Mouse (Mus musculus) bone marrow, adult 2 months (tissue): ENCODE results near the gene Ankrd33b. TPM values are rescaled to one million over a fixed set of nuclear protein-coding genes. Genes with fewer than 3 reads are reported as not detected.
A peak's percentile ranks its signal among the peaks of the same experiment; 100 is the strongest.

Experiments used
- H3K27ac ChIP-seq: fragments of 200-500 bp; 2 replicates; pipeline ENCODE4 v1.5.1; 2012; ENCODE audit warnings: low read depth, mild to moderate bottlenecking, control low read depth, inconsistent platforms, low read length; ENCODE audit not compliant: control insufficient read depth, poor library complexity, insufficient read depth
- H3K4me1 ChIP-seq: fragments of 200-500 bp; 2 replicates; pipeline ENCODE4 v1.6.1; 2011; ENCODE audit warnings: low read length; ENCODE audit not compliant: control insufficient read depth, insufficient read depth
- H3K4me3 ChIP-seq: fragments of 200-500 bp; replicated peaks from 2 replicates; pipeline ENCODE3; 2011; ENCODE audit warnings: mild to moderate bottlenecking, low read depth, low read length, control low read depth; ENCODE audit not compliant: control insufficient read depth
- CTCF ChIP-seq: fragments of 200-500 bp; IDR thresholded peaks from 2 replicates; pipeline ENCODE4 v1.5.1; 2011; ENCODE audit warnings: low read length, control low read depth; ENCODE audit not compliant: control insufficient read depth, insufficient read depth
- POLR2A ChIP-seq: fragments of 200-500 bp; IDR thresholded peaks from 2 replicates; pipeline ENCODE4 v1.6.1; 2011; ENCODE audit warnings: low read depth, mild to moderate bottlenecking, control low read depth, low read length, borderline replicate concordance; ENCODE audit not compliant: control insufficient read depth
- whole genome bisulfite sequencing: fragments of 180-500 bp; shearing (Covaris S2); methylation state at CpG from one replicate; pipeline ENCODE4 v1.1.7; 2018; 5-methylcytosine and 5-hydroxymethylcytosine counted together
- polyA plus RNA-seq: library from polyadenylated mRNA; stranded (reverse); fragments of >200 nt; gene quantifications from 2 replicates; pipeline ENCODE4 v1.2.4, GENCODE M21; 2011; ENCODE audit warnings: low replicate concordance; ENCODE audit not compliant: missing spikeins, insufficient read depth, insufficient read length

Ankrd33b gene
- polyA plus RNA-seq, 1 experiment = 3.9 TPM

DNA sequence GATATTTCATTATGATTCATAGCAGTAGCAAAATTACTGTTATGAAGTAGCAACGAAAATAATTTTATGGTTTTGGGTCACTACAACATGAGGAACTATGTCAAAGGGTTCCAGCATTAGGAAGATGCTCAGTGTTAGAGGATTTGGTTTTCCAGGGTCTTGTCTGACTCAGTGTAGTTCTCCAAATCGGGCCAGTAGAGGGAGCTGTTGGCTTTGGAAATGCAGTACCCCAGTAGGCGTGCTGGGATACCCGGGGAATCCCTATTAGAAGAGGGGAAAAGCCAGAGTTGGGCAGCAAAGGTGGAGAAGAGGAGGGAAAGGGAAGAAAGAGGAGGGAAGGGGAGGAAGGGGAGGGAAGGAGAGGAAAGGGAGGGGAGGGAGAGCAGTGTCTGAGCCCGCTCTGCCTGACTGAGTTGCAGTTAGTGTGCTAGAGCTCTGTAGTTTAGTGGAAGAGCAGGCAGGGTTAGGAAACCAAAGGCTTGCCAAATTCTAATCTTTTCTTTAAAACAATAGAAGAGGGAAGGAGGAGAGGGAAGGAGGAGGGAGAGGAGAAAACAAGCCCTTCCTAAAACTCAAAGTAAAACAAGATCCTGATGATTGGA, 51.8 kb downstream of the Ankrd33b start:
- WGBS = 17% methylated on average over 5 of the region's 5 CpGs
- Histone ChIP-seq H3K4me1 (no peaks in the 10 kb centered on the region; the same call in 1 of the 2 replicates), H3K27ac (no peak overlapping the region), H3K4me3 (no peak overlapping the region)
- TF ChIP-seq POLR2A (no peak), CTCF (peak; percentile 67)

DNA sequence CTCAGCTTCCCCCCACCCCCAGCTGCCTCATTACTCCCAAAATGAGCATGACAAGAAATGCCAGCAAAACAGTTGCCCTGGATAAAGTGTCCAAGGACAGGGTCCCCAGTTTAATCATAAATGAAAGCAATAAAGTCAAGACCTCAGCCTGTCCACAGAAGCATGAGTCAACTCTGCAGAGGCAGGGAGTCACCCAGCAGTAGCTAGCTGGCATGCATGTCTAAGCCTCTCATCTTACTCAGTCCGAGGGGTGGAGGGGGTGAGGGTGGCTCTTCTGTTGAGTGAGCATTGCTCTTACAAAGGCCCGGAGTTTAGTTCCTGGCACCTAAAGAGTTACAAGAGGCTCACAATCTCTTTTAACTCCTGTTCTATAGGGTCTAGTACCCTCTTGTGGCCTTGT, 55.5 kb downstream of the Ankrd33b start:
- no peak for TF ChIP-seq CTCF
- TF ChIP-seq POLR2A = no peak
- Histone ChIP-seq H3K4me3 (no peak overlapping the region), H3K4me1 (no peaks in the 10 kb centered on the region; the same call in 1 of the 2 replicates), H3K27ac (no peak overlapping the region)
- WGBS = 72% methylated on average over 2 of the region's 2 CpGs

DNA sequence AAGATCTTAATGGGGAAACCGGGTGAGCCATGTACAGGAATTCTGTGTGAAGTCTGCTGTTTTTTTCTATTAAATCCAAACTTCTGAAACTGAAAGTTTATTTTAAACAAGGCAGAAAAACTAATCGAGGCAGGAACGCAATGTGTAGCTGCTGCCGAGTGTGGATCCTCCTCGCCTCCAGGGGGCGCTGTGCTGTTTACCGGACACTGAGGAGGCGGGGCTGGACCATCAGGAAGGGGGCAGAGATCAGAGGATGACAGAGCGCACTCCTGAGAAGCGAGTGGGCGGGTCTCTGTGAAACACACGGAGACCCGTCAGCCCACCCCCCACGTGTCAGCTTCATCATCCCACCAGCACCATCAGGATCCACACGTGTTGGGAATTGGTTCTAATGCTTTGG, 58.0 kb downstream of the Ankrd33b start:
- H3K27ac ChIP-seq = no peak overlapping the region
- 75% methylated on average over 15 of the region's 15 CpGs for WGBS
- no peaks in the 10 kb centered on the region for H3K4me1 ChIP-seq
- H3K4me3 ChIP-seq = no peak overlapping the region
- TF ChIP-seq CTCF = peak; percentile 61
- TF ChIP-seq POLR2A = no peak

DNA sequence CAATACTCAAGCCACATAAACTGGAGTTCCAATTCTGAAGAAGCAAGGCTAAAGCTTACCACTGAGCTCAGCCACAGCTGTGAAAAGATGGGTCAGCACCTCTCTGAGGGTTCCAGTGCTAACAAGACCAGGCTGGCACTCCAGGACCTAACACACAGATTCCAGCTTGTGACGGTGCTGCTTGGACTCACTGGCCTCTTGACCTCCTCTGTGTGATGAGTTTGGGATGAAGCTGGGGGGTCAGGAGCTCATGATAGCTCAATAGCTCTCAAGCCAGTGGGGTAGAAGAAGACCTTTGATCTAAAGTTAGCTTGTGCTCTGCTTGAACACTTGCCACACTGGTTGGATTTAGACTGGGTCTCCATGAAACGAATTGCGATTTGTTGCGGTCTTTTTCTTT, 60.8 kb downstream of the Ankrd33b start:
- Histone ChIP-seq H3K4me3 (no peak overlapping the region), H3K27ac (no peak overlapping the region), H3K4me1 (no peaks in the 10 kb centered on the region; the same call in 1 of the 2 replicates)
- TF ChIP-seq CTCF (no peak), POLR2A (no peak)
- WGBS = 92% methylated on average over 4 of the region's 4 CpGs

DNA sequence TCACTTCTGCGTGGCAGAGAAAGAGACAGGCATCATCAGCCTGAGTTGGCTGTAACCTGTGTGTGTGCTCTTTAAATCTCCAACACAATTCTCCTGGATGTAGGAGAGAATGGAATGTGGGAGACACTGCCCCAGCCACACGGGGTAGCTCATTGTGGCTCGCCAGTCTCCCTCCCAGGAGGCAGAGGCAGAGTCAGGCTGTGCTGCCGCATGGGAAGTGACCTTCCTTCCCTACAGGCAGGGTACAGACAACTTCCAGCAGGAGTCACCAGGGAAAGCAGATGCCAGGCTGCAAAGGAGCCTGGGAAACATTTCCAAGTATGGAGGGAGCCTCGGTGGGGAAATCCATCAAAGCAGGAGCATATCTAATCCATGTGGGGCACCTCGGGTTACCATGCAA, 62.3 kb downstream of the Ankrd33b start:
- H3K27ac ChIP-seq = no peak overlapping the region
- no peaks in the 10 kb centered on the region; the same call in 1 of the 2 replicates for H3K4me1 ChIP-seq
- no peak overlapping the region for H3K4me3 ChIP-seq
- 65% methylated on average over 6 of the region's 6 CpGs for WGBS
- TF ChIP-seq POLR2A (no peak), CTCF (no peak)

DNA sequence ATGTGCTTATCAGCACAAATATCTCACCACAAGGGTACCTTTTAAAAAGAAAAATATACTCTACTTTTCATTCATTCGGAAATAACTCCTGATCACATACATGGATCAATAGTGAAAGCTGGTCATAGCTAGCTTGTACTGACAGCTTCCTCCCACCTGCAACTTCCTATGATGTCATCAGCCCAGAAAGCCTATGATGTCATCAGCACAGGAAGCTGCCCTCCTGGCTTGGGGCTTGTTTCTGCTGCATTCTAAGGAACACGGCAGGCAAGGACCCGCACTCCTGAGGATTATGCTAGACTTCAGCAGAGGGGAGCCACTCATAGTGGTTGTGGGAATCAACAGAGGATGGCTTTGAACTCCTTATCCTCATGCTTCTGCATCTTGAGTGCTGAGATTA, 63.2 kb downstream of the Ankrd33b start:
- TF ChIP-seq CTCF (no peak), POLR2A (no peak)
- H3K27ac ChIP-seq = no peak overlapping the region
- no peak overlapping the region for H3K4me3 ChIP-seq
- WGBS = 59% methylated on average over 3 of the region's 3 CpGs
- no peaks in the 10 kb centered on the region; the same call in 1 of the 2 replicates for H3K4me1 ChIP-seq

DNA sequence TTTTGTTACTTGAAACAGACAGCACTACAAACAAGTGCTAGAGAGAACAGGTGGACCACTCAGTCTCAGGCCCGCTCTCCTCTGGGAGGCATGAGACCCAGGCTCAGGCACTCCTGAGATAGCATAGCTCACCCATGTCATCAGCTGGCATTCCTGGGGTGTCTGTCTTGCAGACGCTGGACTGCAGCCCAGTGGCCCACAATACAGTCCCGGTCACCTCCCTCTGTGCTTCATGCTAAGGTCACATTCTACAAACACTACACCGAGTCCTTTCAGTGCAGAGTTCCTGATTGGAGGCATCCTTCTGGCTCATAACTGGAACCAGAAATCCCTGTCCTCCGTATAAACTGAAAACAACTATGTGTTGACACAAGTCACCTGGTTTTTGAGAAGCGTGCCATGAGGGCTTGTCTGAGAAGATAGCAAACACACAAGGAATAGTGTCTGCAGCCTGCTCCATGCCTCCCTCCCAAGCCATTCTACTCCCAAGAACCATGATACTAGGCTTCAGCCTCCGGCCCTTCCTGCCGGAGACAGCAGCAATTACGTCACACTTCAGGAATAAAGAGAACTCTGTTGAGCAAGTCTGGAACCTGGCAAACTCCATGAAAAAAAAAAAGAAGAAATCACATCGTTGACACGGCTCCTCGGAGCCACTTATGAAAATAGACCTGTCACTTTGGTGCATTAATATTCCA, 65.1 kb downstream of the Ankrd33b start:
- no peak overlapping the region for H3K4me3 ChIP-seq
- H3K4me1 ChIP-seq = no peaks in the 10 kb centered on the region; the same call in 1 of the 2 replicates
- 85% methylated on average over 12 of the region's 12 CpGs for WGBS
- TF ChIP-seq CTCF = no peak
- no peak for TF ChIP-seq POLR2A
- H3K27ac ChIP-seq = no peak overlapping the region

DNA sequence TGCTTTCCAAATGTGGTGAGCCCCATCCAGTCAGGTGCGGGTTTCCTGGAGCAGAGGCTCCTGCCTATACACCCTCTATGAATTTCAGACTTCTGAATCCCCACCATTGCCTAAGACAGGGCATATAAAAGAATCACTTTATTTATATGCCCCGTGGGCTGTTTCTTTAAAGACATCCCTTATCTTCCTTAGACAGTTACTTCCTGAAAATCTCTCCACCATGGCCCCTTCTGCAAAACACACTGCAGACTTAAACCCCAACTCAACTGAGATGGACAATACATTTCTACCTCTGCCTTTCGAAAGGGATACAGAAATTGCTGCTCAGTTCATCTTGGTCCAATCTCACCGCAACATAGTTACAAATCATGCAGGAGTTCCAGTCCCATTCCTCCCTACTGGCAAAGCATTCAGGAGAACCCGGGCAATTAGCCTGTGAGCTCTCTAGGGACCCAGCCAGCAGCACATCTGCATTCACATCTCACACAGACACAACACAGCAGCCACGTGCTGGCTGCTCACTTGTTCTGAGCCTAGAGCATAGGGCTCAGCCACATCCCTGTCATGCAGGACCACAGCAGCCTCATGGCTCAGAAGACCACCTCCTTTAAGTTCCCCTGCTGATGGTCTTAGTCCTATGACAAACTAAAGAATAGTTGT, 68.1 kb downstream of the Ankrd33b start:
- no peak for TF ChIP-seq CTCF
- no peak for TF ChIP-seq POLR2A
- WGBS = 33% methylated on average over 6 of the region's 6 CpGs
- Histone ChIP-seq H3K4me3 (no peak overlapping the region), H3K27ac (no peak overlapping the region), H3K4me1 (no peaks in the 10 kb centered on the region; the same call in 1 of the 2 replicates)
